Mouse (Mus musculus) ES-E14 (cell line): Measurements from ENCODE around the gene Abca4.

Experiments
- CHD2 ChIP-seq: IDR thresholded peaks from 2 replicates; pipeline ENCODE4 v1.6.1; 2014; ENCODE audit warnings: mild to moderate bottlenecking, low read depth, low read length, inconsistent platforms
- HCFC1 ChIP-seq: IDR thresholded peaks from 2 replicates; pipeline ENCODE4 v1.6.1; 2012; ENCODE audit warnings: low read length, inconsistent platforms, borderline replicate concordance; ENCODE audit not compliant: insufficient read depth
- MAFK ChIP-seq: IDR thresholded peaks from 2 replicates; pipeline ENCODE4 v1.6.1; 2014; ENCODE audit warnings: mild to moderate bottlenecking, low read depth, low read length, inconsistent platforms; ENCODE audit not compliant: insufficient read depth
- ZC3H11A ChIP-seq: IDR thresholded peaks from 2 replicates; pipeline ENCODE4 v1.6.1; 2012; ENCODE audit warnings: low read depth, mild to moderate bottlenecking, inconsistent platforms, low read length, borderline replicate concordance

- TF ChIP-seq ZC3H11A (no peak), MAFK (no peak), CHD2 (no peak), HCFC1 (no peak)
Observed at GRCm38 (mm10) chr3:122200447-122200846, 156.2 kb downstream of the Abca4 start.
